Mouse (Mus musculus): ENCODE measurements around the gene Nrxn1. TPM values are rescaled to one million over a fixed set of nuclear protein-coding genes. Genes with fewer than 3 reads are reported as not detected.

Gene Nrxn1
- polyA plus RNA-seq, 1 experiment from 2014 or later: 1.9 TPM

DNA sequence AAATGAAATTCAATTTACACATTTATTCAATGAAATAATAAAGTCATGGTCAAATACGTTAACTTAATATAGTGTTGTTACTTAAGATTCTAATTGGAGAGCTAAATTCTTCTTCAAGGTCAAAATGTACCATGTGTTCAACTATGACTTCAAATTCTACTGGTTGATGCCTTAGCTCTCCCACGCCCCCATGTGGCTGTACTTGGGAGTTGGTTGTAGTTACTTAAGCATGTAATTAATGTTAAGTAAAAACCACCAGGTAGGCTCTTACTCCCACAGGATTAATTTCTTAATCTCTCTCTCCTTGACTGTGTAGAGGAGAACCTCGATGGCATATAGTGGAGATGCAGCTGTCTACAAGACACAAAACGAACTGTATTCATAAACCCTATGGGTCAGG, 951.3 kb downstream of the Nrxn1 start:
- no peak overlapping the region for H3K27ac ChIP-seq (replicated peaks)
- H3K4me1 ChIP-seq (replicated peaks; ENCODE audit: control insufficient read depth, insufficient read depth): no peaks in the 10 kb centered on the region
- no peak overlapping the region for H3K4me2 ChIP-seq (replicated peaks; ENCODE audit: low read depth)
- DNase-seq (ENCODE audit: low spot score) (no peak), ATAC-seq (ENCODE audit: low FRiP score, low TSS enrichment) (no peak)
- H3K36me3 ChIP-seq (ENCODE audit: control insufficient read depth, insufficient read depth, low read length): no peaks in the 10 kb centered on the region
- no peak overlapping the region for H3K9ac ChIP-seq (ENCODE audit: low read length)
- no peaks in the 10 kb centered on the region for H3K27me3 ChIP-seq (ENCODE audit: control insufficient read depth, insufficient read depth, low read length)
- no peaks in the 10 kb centered on the region for H3K9me3 ChIP-seq (ENCODE audit: control insufficient read depth, low read length)
- TF ChIP-seq CTCF (IDR thresholded peaks at IDR 0.05; ENCODE audit: low read depth) (peak; percentile 55), EP300 (optimal IDR thresholded peaks at IDR 0.05) (no peak)
- WGBS: 49% methylated on average over 4 of the region's 4 CpGs
- H3K4me3 ChIP-seq (ENCODE audit: low read depth, low read length): no peak overlapping the region

DNA sequence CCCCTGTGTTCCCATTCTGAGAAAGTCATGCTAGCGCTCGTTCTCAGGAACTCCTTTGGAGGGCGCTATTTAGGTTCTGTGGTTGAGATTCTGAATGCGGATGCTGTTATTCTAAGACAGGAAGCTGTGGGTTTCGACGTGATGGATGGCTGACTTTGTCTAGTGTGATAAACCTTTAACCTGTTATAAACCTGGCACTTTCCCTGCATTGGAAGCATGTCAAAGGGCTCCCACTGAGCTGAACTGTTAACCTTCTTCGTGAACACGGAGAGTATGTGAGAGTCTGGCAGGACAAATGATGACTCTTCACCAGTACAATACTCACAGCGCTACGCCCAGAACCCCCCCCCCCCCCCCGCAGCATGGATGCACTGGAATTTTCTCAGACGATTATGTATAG, 962.0 kb downstream of the Nrxn1 start:
- H3K27ac ChIP-seq (replicated peaks): no peak overlapping the region
- no peaks in the 10 kb centered on the region for H3K9me3 ChIP-seq (ENCODE audit: control insufficient read depth, low read length)
- no peaks in the 10 kb centered on the region for H3K4me1 ChIP-seq (replicated peaks; ENCODE audit: control insufficient read depth, insufficient read depth)
- no peak overlapping the region for H3K9ac ChIP-seq (ENCODE audit: low read length)
- no peak for DNase-seq (ENCODE audit: low spot score)
- WGBS: 64% methylated on average over 12 of the region's 12 CpGs
- TF ChIP-seq CTCF (IDR thresholded peaks at IDR 0.05; ENCODE audit: low read depth) (no peak), EP300 (optimal IDR thresholded peaks at IDR 0.05) (no peak)
- no peak overlapping the region for H3K4me2 ChIP-seq (replicated peaks; ENCODE audit: low read depth)
- no peaks in the 10 kb centered on the region for H3K36me3 ChIP-seq (ENCODE audit: control insufficient read depth, insufficient read depth, low read length)
- H3K27me3 ChIP-seq (ENCODE audit: control insufficient read depth, insufficient read depth, low read length): no peaks in the 10 kb centered on the region
- H3K4me3 ChIP-seq (ENCODE audit: low read depth, low read length): no peak overlapping the region
- no peak for ATAC-seq (ENCODE audit: low FRiP score, low TSS enrichment)

DNA sequence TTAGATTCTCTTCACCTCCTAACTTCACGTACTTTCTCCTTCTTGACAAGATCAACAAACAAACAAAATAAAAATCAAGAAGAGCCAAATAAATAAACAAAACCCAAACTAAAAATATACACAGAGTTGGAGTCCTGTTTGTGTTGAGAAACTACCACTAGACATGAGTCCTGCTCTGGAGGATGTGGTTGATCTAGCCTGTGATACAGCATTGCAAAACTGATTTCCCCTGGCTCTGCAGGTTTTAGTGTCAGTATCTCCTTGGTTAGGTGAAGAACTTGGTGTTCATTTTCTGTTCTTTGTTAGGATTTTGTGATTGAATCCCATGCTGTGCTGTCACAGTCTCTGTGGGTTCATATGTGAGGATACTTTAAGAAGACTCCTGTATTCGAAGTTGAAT, 963.7 kb downstream of the Nrxn1 start:
- Histone ChIP-seq H3K9ac (ENCODE audit: low read length) (no peak overlapping the region), H3K27me3 (ENCODE audit: control insufficient read depth, insufficient read depth, low read length) (no peaks in the 10 kb centered on the region), H3K4me1 (replicated peaks; ENCODE audit: control insufficient read depth, insufficient read depth) (no peaks in the 10 kb centered on the region), H3K27ac (replicated peaks) (no peak overlapping the region), H3K9me3 (ENCODE audit: control insufficient read depth, low read length) (no peaks in the 10 kb centered on the region), H3K36me3 (ENCODE audit: control insufficient read depth, insufficient read depth, low read length) (no peaks in the 10 kb centered on the region), H3K4me3 (ENCODE audit: low read depth, low read length) (no peak overlapping the region), H3K4me2 (replicated peaks; ENCODE audit: low read depth) (no peak overlapping the region)
- 75% methylated on average over 2 of the region's 2 CpGs for WGBS
- ATAC-seq (ENCODE audit: low FRiP score, low TSS enrichment) (no peak), DNase-seq (ENCODE audit: low spot score) (no peak)
- TF ChIP-seq CTCF (IDR thresholded peaks at IDR 0.05; ENCODE audit: low read depth): no peak
- no peak for TF ChIP-seq EP300 (optimal IDR thresholded peaks at IDR 0.05)

DNA sequence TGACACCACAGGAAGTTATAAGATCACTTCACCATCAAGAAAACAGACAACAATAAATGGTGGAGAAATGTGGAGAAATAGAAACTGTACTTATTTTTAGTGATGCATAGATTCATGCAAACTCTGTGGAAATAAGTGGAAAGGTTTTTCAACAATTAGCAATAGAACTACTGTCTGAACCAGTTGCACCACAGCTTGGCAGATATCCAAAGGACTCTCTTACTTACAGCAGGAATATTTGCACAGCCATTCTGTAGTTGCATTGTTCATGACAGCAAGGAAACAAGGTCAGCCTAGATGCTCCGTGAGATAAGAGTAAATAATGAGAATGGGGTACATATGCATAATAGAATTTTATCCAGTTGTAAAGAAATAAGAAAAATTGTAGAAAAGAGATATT, 965.3 kb downstream of the Nrxn1 start:
- Histone ChIP-seq H3K36me3 (ENCODE audit: control insufficient read depth, insufficient read depth, low read length) (no peaks in the 10 kb centered on the region), H3K4me2 (replicated peaks; ENCODE audit: low read depth) (no peak overlapping the region), H3K9me3 (ENCODE audit: control insufficient read depth, low read length) (no peaks in the 10 kb centered on the region), H3K9ac (ENCODE audit: low read length) (no peak overlapping the region), H3K4me3 (ENCODE audit: low read depth, low read length) (no peak overlapping the region), H3K27ac (replicated peaks) (no peak overlapping the region), H3K27me3 (ENCODE audit: control insufficient read depth, insufficient read depth, low read length) (no peaks in the 10 kb centered on the region), H3K4me1 (replicated peaks; ENCODE audit: control insufficient read depth, insufficient read depth) (no peaks in the 10 kb centered on the region)
- DNase-seq (ENCODE audit: low spot score): no peak
- ATAC-seq (ENCODE audit: low FRiP score, low TSS enrichment): no peak
- WGBS: 49% methylated on average over 1 of the region's 1 CpGs
- no peak for TF ChIP-seq CTCF (IDR thresholded peaks at IDR 0.05; ENCODE audit: low read depth)
- TF ChIP-seq EP300 (optimal IDR thresholded peaks at IDR 0.05): no peak

DNA sequence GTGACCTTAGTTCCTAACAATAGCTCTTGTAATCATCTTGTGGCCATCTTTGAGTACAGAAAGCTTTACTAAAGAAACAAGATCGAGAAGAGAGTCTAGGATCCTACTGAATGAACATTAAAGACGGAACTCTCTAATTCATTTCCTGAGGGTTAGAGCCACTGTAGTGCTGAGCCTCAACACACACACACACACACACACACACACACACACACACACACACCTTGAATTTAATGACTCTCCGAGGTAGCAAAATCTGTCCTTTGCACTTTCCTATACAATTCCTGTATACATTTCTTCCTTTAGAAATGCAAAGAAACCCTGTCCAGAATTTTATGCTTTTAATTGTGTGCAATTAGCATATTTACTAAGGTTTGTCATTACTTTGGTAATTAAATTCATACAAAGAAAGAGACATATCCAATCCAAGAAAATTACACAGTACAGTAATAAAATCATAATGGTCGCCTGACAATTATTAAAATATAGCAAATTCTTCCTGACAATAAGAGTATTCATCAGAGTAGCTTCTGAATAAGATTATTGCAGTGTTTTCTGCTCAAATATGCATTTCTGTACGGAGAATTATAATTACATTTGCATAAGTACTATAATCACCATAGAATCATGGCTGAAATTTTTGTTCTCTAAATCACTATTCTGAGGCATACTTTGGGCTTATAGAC, 969.9 kb downstream of the Nrxn1 start:
- Histone ChIP-seq H3K27ac (replicated peaks) (no peak overlapping the region), H3K9ac (ENCODE audit: low read length) (no peak overlapping the region), H3K36me3 (ENCODE audit: control insufficient read depth, insufficient read depth, low read length) (no peaks in the 10 kb centered on the region), H3K9me3 (ENCODE audit: control insufficient read depth, low read length) (no peaks in the 10 kb centered on the region), H3K4me1 (replicated peaks; ENCODE audit: control insufficient read depth, insufficient read depth) (no peaks in the 10 kb centered on the region), H3K27me3 (ENCODE audit: control insufficient read depth, insufficient read depth, low read length) (no peaks in the 10 kb centered on the region), H3K4me2 (replicated peaks; ENCODE audit: low read depth) (no peak overlapping the region), H3K4me3 (ENCODE audit: low read depth, low read length) (no peak overlapping the region)
- DNase-seq (ENCODE audit: low spot score): no peak
- 77% methylated on average over 5 of the region's 5 CpGs for WGBS
- no peak for TF ChIP-seq EP300 (optimal IDR thresholded peaks at IDR 0.05)
- no peak for TF ChIP-seq CTCF (IDR thresholded peaks at IDR 0.05; ENCODE audit: low read depth)
- no peak for ATAC-seq (ENCODE audit: low FRiP score, low TSS enrichment)

DNA sequence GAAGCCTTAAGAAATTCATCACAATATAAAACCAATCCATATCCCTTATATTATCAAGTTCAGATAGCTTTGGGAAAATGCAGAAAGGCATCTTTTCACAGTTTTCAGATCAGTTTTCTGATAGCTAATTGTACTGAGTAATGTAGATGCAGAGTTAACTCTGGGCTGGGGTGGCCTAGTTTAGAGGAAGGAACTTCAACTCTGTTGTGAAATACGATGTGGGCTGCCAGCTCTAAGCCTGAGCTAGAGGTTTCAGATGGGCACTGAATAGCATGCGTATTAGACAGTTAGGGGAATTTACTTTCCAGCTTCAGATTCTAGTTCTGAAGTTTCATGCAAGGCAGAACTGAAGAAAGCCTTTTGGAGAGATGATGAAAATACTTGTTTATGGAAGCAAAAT, 976.6 kb downstream of the Nrxn1 start:
- H3K4me1 ChIP-seq (replicated peaks; ENCODE audit: control insufficient read depth, insufficient read depth): no peaks in the 10 kb centered on the region
- H3K9ac ChIP-seq (ENCODE audit: low read length): no peak overlapping the region
- WGBS: 68% methylated on average over 2 of the region's 2 CpGs
- ATAC-seq (ENCODE audit: low FRiP score, low TSS enrichment) (no peak), DNase-seq (ENCODE audit: low spot score) (no peak)
- no peak for TF ChIP-seq CTCF (IDR thresholded peaks at IDR 0.05; ENCODE audit: low read depth)
- no peak overlapping the region for H3K4me2 ChIP-seq (replicated peaks; ENCODE audit: low read depth)
- no peaks in the 10 kb centered on the region for H3K9me3 ChIP-seq (ENCODE audit: control insufficient read depth, low read length)
- H3K4me3 ChIP-seq (ENCODE audit: low read depth, low read length): no peak overlapping the region
- H3K27ac ChIP-seq (replicated peaks): no peak overlapping the region
- no peaks in the 10 kb centered on the region for H3K36me3 ChIP-seq (ENCODE audit: control insufficient read depth, insufficient read depth, low read length)
- H3K27me3 ChIP-seq (ENCODE audit: control insufficient read depth, insufficient read depth, low read length): no peaks in the 10 kb centered on the region
